ENCODE assay signal across 8 mouse cellular contexts in genomic region chr9:36833043-36833881, GRCm38 (mm10). TPM values are rescaled to one million over a fixed set of nuclear protein-coding genes. Genes with fewer than 3 reads are reported as not detected.
DNase-seq lines count a peak whose midpoint lies in the region; ATAC-seq and TF ChIP-seq lines count a peak whose summit lies in the region.

No protein-coding gene starts in this region.

- H3K9ac ChIP-seq in liver, embryonic 11.5 days (ENCODE audit: low read depth, low read length) = no peak overlapping the region; the same call in 1 of the 2 replicates

- no peak overlapping the region for H3ac ChIP-seq in myocyte (ENCODE audit: control insufficient read depth, insufficient read length)

- no peak for TF ChIP-seq POLR2A in myocyte (IDR thresholded peaks at IDR 0.05; ENCODE audit: insufficient read length, low read depth)

- H3K4me3 ChIP-seq in liver, embryonic 11.5 days (ENCODE audit: low read depth, low read length) = peak overlapping the region; percentile 46
- peak overlapping the region; percentile 6 for H3K4me3 ChIP-seq in myocyte

- H3K9me3 ChIP-seq in liver, embryonic 11.5 days (ENCODE audit: control insufficient read depth, low read length) = no peaks in the 10 kb centered on the region

- peak overlapping the region; percentile 72 for H3K4me2 ChIP-seq in liver, embryonic 11.5 days
- H3K4me2 ChIP-seq in myocyte (ENCODE audit: low read depth) = peak overlapping the region; percentile 48

- H3K27ac ChIP-seq in liver, embryonic 11.5 days (ENCODE audit: low read depth, low read length) = no peak overlapping the region

- H3K27me3 ChIP-seq in liver, embryonic 11.5 days (replicated peaks; ENCODE audit: control insufficient read depth, insufficient read depth, low read length) = peaks cover 19% of the 10 kb centered on the region
- peaks cover 29% of the 10 kb centered on the region for H3K27me3 ChIP-seq in myocyte (ENCODE audit: control insufficient read depth, insufficient read depth, insufficient read length)

- H3K36me3 ChIP-seq in liver, embryonic 11.5 days (ENCODE audit: control insufficient read depth, insufficient read depth, low read length) = no peaks in the 10 kb centered on the region
- no peaks in the 10 kb centered on the region for H3K36me3 ChIP-seq in myocyte (ENCODE audit: control insufficient read depth, insufficient read depth)

- DNase-seq in liver, embryonic 11.5 days (ENCODE audit: low spot score) = no peak
- no peak for DNase-seq in liver
- DNase-seq in cerebellum, postnatal 25 days = peak; percentile 75 to 82
- peak; percentile 40 to 46 for DNase-seq in frontal cortex, postnatal 25 days (ENCODE audit: low spot score in 2 of 2)
- DNase-seq in left cerebral cortex, adult 18-20 months (ENCODE audit: low spot score in 2 of 2) = peak; percentile 49 to 62
- no peak for DNase-seq in urinary bladder, postnatal 14 days (ENCODE audit: low spot score)
- no peak for DNase-seq in kidney, adult 8-10 months

- H3K4me1 ChIP-seq in liver, embryonic 11.5 days (replicated peaks; ENCODE audit: control insufficient read depth, insufficient read depth, low read length) = no peaks in the 10 kb centered on the region

- 9% methylated on average over 31 of the region's 31 CpGs for WGBS in liver, embryonic 11.5 days

- no peak; the same call in 1 of the 2 replicates for ATAC-seq in liver, embryonic 11.5 days (replicated peaks; ENCODE audit: low FRiP score)

- H3K79me2 ChIP-seq in myocyte (ENCODE audit: control insufficient read depth, insufficient read depth) = no peaks in the 10 kb centered on the region

TF ChIP-seq in myocyte, 11 proteins besides CTCF, POLR2A, EP300 and RAD21:
- TF ChIP-seq TCF12 (IDR thresholded peaks at IDR 0.05; ENCODE audit: insufficient read depth, poor library complexity, severe bottlenecking) = no peak
- no peak for TF ChIP-seq USF1 (IDR thresholded peaks at IDR 0.05; ENCODE audit: low read depth)
- TF ChIP-seq REST (IDR thresholded peaks at IDR 0.05; ENCODE audit: insufficient read depth, insufficient read length) = no peak
- no peak for TF ChIP-seq SRF (IDR thresholded peaks at IDR 0.05; ENCODE audit: control insufficient read depth, insufficient read length, low read depth)
- no peak for TF ChIP-seq POLR2AphosphoS2 (IDR thresholded peaks at IDR 0.05; ENCODE audit: insufficient read length, low read depth)
- no peak for TF ChIP-seq MYOG (IDR thresholded peaks at IDR 0.05; ENCODE audit: control insufficient read depth in 1 of 3, insufficient read depth in 1 of 3, insufficient read length in 2 of 3, low read depth in 2 of 3)
- TF ChIP-seq TCF3 (IDR thresholded peaks at IDR 0.05; ENCODE audit: insufficient read length, low read depth) = no peak
- no peak for TF ChIP-seq CEBPB (IDR thresholded peaks at IDR 0.05; ENCODE audit: insufficient read depth, poor library complexity, severe bottlenecking)

RNA-seq across cellular contexts. Expression of gene Fez1, which starts 11.6 kb away (rescaled TPM):
- polyA plus RNA-seq in liver, embryonic 11.5 days (2014; fragmentation: Nextera tagmentation; extraction: Ambion mirVana) = 2.7 and 3.2 TPM in 2 replicates
- 100 to 1,000 TPM; 260 to 266 TPM for total RNA-seq in left cerebral cortex, adult 18-20 months (2021)
- polyA plus RNA-seq in myocyte (2012; fragmentation: generic; extraction: Trizol) = 2.6 TPM

RNA-seq across cellular contexts. Expression of gene Ei24, which starts 36.1 kb away (rescaled TPM):
- polyA plus RNA-seq in liver, embryonic 11.5 days (2014; fragmentation: Nextera tagmentation; extraction: Ambion mirVana) = 39.4 and 45.0 TPM in 2 replicates
- total RNA-seq in left cerebral cortex, adult 18-20 months (2021) = 100 to 1,000 TPM; 107 to 120 TPM
- 57.5 TPM for polyA plus RNA-seq in myocyte (2012; fragmentation: generic; extraction: Trizol)

Comparison
In these comparisons a context has a peak if more than half of its experiments do, and no peak if none do; other contexts are left out.
1. DNase-seq: peak in cerebellum, postnatal 25 days (2 of 2), frontal cortex, postnatal 25 days (2 of 2) and left cerebral cortex, adult 18-20 months (2 of 2); none in liver, embryonic 11.5 days (single experiment), liver (single experiment), urinary bladder, postnatal 14 days (single experiment) and kidney, adult 8-10 months (0 of 2).